Mouse (Mus musculus): ENCODE measurements around the gene Osgin1.

GRCm38 (mm10) chr8:119463709-119464108 is 29.8 kb downstream of the Osgin1 start:
- TF ChIP-seq EP300 (IDR thresholded peaks at IDR 0.05; ENCODE audit: low read depth), result no peak
- TF ChIP-seq CTCF (IDR thresholded peaks at IDR 0.05; ENCODE audit: low read depth), result no peak

All from heart, postnatal 0 days (tissue).